Mouse (Mus musculus) brain, embryonic 14.5 days (tissue): Measurements from ENCODE around the gene Qrich2.

Source experiments
- CTCF ChIP-seq: fragments of 200-500 bp; IDR thresholded peaks from 2 replicates; pipeline ENCODE4 v1.5.1; 2012; ENCODE audit warnings: inconsistent platforms, mild to moderate bottlenecking, moderate library complexity, borderline replicate concordance; ENCODE audit not compliant: insufficient read depth, insufficient read length; ENCODE audit errors: extremely low read depth
- POLR2A ChIP-seq: fragments of 200-500 bp; IDR thresholded peaks from 2 replicates; pipeline ENCODE4 v1.6.1; 2012; ENCODE audit warnings: mild to moderate bottlenecking, inconsistent platforms, borderline replicate concordance; ENCODE audit not compliant: poor library complexity, insufficient read depth, insufficient read length, severe bottlenecking; ENCODE audit errors: extremely low read depth

GRCm38 (mm10) chr11:116442129-116442866 lies 23.7 kb downstream of the Qrich2 start:
- TF ChIP-seq CTCF, result no peak
- TF ChIP-seq POLR2A, result no peak
